Mouse (Mus musculus) megakaryocyte, adult 5-6 weeks (primary cell): ENCODE results near the gene Wdfy3. TPM values are rescaled to one million over a fixed set of nuclear protein-coding genes. Genes with fewer than 3 reads are reported as not detected.
"Not testable (repeated sequence)": the region's sequence is repeated elsewhere in the genome, so short reads cannot be mapped to it uniquely, and the experiment has no call there.

Source experiments
- ATAC-seq: 2 replicates; pipeline ENCODE4 v1.8.0; 2016; ENCODE audit warnings: mild to moderate bottlenecking, inconsistent platforms; ENCODE audit not compliant: poor library complexity, severe bottlenecking
- total RNA-seq, 2 experiments: library from RNA; stranded (forward) in 1 of 2; stranded (reverse) in 1 of 2; fragments of 153-499, 151-499 nt in 1 of 2; fragments of 221-1000, 200-1000 nt in 1 of 2; gene quantifications; 2 replicates each; pipeline versions ENCODE4 v1.2.3 to v1.2.4; 2015 to 2017

The Wdfy3 gene
- total RNA-seq (2015) (20.3 and 21.3 TPM in 2 replicates), total RNA-seq (2017) (11.5 and 16.7 TPM in 2 replicates)

GRCm38 (mm10) chr5:102069767-102070413, at the start of gene Wdfy3:
TSS of gene Wdfy3 (minus strand) at chr5:102069921.
- peak; percentile 95 for ATAC-seq

- ATAC-seq = no peak
These were observed 43.3 kb upstream of the Wdfy3 start for GRCm38 (mm10) chr5:102113009-102113408.

- no peak for ATAC-seq
These were observed 42.3 kb upstream of the Wdfy3 start for GRCm38 (mm10) chr5:102112034-102112433.

- no peak for ATAC-seq
These were observed 40.3 kb upstream of the Wdfy3 start for GRCm38 (mm10) chr5:102110031-102110430.

- ATAC-seq = no peak
These were observed 36.2 kb upstream of the Wdfy3 start for GRCm38 (mm10) chr5:102105919-102106318.

- ATAC-seq = not testable (repeated sequence)
These were observed 32.1 kb upstream of the Wdfy3 start for GRCm38 (mm10) chr5:102101815-102102214.

GRCm38 (mm10) chr5:102100246-102101241, 30.8 kb upstream of the Wdfy3 start:
- no peak for ATAC-seq

- ATAC-seq = no peak
These were observed 25.9 kb upstream of the Wdfy3 start for GRCm38 (mm10) chr5:102095576-102095975.

- no peak for ATAC-seq
These were observed 21.0 kb upstream of the Wdfy3 start for GRCm38 (mm10) chr5:102090686-102091085.

GRCm38 (mm10) chr5:102084737-102085705, 15.3 kb upstream of the Wdfy3 start:
- no peak for ATAC-seq

- no peak for ATAC-seq
These were observed 4.4 kb upstream of the Wdfy3 start for GRCm38 (mm10) chr5:102074086-102074485.

- ATAC-seq = no peak
These were observed 2.3 kb upstream of the Wdfy3 start for GRCm38 (mm10) chr5:102072057-102072456.

- ATAC-seq = no peak
These were observed 1.5 kb upstream of the Wdfy3 start for GRCm38 (mm10) chr5:102071241-102071640.

GRCm38 (mm10) chr5:102070788-102071187, 1.1 kb upstream of the Wdfy3 start:
- ATAC-seq = no peak

GRCm38 (mm10) chr5:102070414-102070768, 670 bp upstream of the Wdfy3 start:
- peak; percentile 64 for ATAC-seq

GRCm38 (mm10) chr5:102069051-102069766, 512 bp downstream of the Wdfy3 start:
- ATAC-seq = peak; percentile 33; the same call in 1 of the 2 replicates

GRCm38 (mm10) chr5:102066458-102066857, 3.3 kb downstream of the Wdfy3 start:
- ATAC-seq = no peak

- no peak for ATAC-seq
These were observed 6.5 kb downstream of the Wdfy3 start for GRCm38 (mm10) chr5:102063013-102063752.

GRCm38 (mm10) chr5:102061816-102062215, 7.9 kb downstream of the Wdfy3 start:
- no peak for ATAC-seq
